Comparison of ENCODE assay signal across 8 mouse cellular contexts in genomic region chr9:64774411-64774811, GRCm38 (mm10). TPM values are rescaled to one million over a fixed set of nuclear protein-coding genes. Genes with fewer than 3 reads are reported as not detected.
DNase-seq lines count a peak whose midpoint lies in the region; ATAC-seq and TF ChIP-seq lines count a peak whose summit lies in the region.

No protein-coding gene starts in this region.

- H3K9ac ChIP-seq in neural tube, embryonic 11.5 days (ENCODE audit: low read length), result no peak overlapping the region
- H3K9ac ChIP-seq in hindbrain, postnatal 0 days (replicated peaks; ENCODE audit: low read length), result no peak overlapping the region
- H3K9ac ChIP-seq in liver, adult 2 months (ENCODE audit: low read depth, low read length), result no peak overlapping the region
- H3K9ac ChIP-seq in midbrain, embryonic 16.5 days (ENCODE audit: low read depth, low read length), result no peak overlapping the region

- WGBS in neural tube, embryonic 11.5 days, result 28% methylated on average over 5 of the region's 5 CpGs
- 11% methylated on average over 5 of the region's 5 CpGs for WGBS in hindbrain, postnatal 0 days
- 16% methylated on average over 5 of the region's 5 CpGs for WGBS in liver, adult 2 months
- 17% methylated on average over 5 of the region's 5 CpGs for WGBS in midbrain, embryonic 16.5 days

- H3K9me3 ChIP-seq in neural tube, embryonic 11.5 days (ENCODE audit: control insufficient read depth, low read length), result no peaks in the 10 kb centered on the region
- H3K9me3 ChIP-seq in hindbrain, postnatal 0 days (ENCODE audit: low read length), result no peaks in the 10 kb centered on the region
- H3K9me3 ChIP-seq in midbrain, embryonic 16.5 days (replicated peaks; ENCODE audit: control insufficient read depth, low read length, poor library complexity, severe bottlenecking), result no peaks in the 10 kb centered on the region

- peak overlapping the region; percentile 63; the same call in 1 of the 2 replicates for H3K27ac ChIP-seq in neural tube, embryonic 11.5 days (ENCODE audit: low read depth, low read length)
- peak overlapping the region; percentile 79 for H3K27ac ChIP-seq in hindbrain, postnatal 0 days
- H3K27ac ChIP-seq in liver, adult 2 months (replicated peaks; ENCODE audit: insufficient read depth, low read depth, low read length), result peak overlapping the region; percentile 34
- peak overlapping the region; percentile 56 for H3K27ac ChIP-seq in midbrain, embryonic 16.5 days (ENCODE audit: low read length)

- peak; percentile 41; the same call in 1 of the 2 replicates for ATAC-seq in neural tube, embryonic 11.5 days (ENCODE audit: insufficient read depth, low FRiP score, low TSS enrichment)
- peak; percentile 55; the same call in 1 of the 2 replicates for ATAC-seq in frontal cortex, adult (ENCODE audit: low TSS enrichment)
- ATAC-seq in hindbrain, postnatal 0 days, result peak; percentile 75
- no peak for ATAC-seq in midbrain, embryonic 16.5 days

- no peak overlapping the region for H3K4me3 ChIP-seq in neural tube, embryonic 11.5 days (ENCODE audit: low read depth, low read length)
- H3K4me3 ChIP-seq in hindbrain, postnatal 0 days (ENCODE audit: low read length), result no peak overlapping the region
- no peak overlapping the region for H3K4me3 ChIP-seq in liver, adult 2 months (ENCODE audit: insufficient read depth, low read depth, low read length)
- no peak overlapping the region for H3K4me3 ChIP-seq in midbrain, embryonic 16.5 days (ENCODE audit: low read depth, low read length)

- no peaks in the 10 kb centered on the region for H3K27me3 ChIP-seq in neural tube, embryonic 11.5 days (ENCODE audit: control insufficient read depth, insufficient read depth, low read length)
- no peaks in the 10 kb centered on the region for H3K27me3 ChIP-seq in hindbrain, postnatal 0 days (ENCODE audit: insufficient read depth, low read length)
- H3K27me3 ChIP-seq in liver, adult 2 months (ENCODE audit: control insufficient read depth, insufficient read depth, low read length), result no peaks in the 10 kb centered on the region
- no peaks in the 10 kb centered on the region for H3K27me3 ChIP-seq in midbrain, embryonic 16.5 days (ENCODE audit: control insufficient read depth, insufficient read depth, low read depth, low read length)

- no peak for TF ChIP-seq POLR2A in liver, adult 2 months (IDR thresholded peaks at IDR 0.05; ENCODE audit: extremely low read depth, insufficient read depth, low read length)

- peak; percentile 42 for DNase-seq in neural tube, embryonic 11.5 days (ENCODE audit: low spot score)
- DNase-seq in neural tube, embryonic 10.5 days (ENCODE audit: extremely low spot score, low spot score), result no peak
- DNase-seq in hindbrain, postnatal 0 days (ENCODE audit: low spot score), result peak; percentile 72
- peak; percentile 94 for DNase-seq in liver, adult 2 months (ENCODE audit: extremely low read depth, low read depth, low spot score)
- no peak for DNase-seq in urinary bladder, postnatal 10 days (ENCODE audit: low spot score)
- no peak for DNase-seq in spleen, postnatal 4 days (ENCODE audit: low spot score in 2 of 2)

- no peak overlapping the region for H3K4me2 ChIP-seq in neural tube, embryonic 11.5 days (ENCODE audit: low read depth)
- peak overlapping the region; percentile 13; the same call in 1 of the 2 replicates for H3K4me2 ChIP-seq in hindbrain, postnatal 0 days (ENCODE audit: low read depth, low read length)
- no peak overlapping the region for H3K4me2 ChIP-seq in midbrain, embryonic 16.5 days (ENCODE audit: low read length)

- H3K36me3 ChIP-seq in neural tube, embryonic 11.5 days (ENCODE audit: control insufficient read depth, insufficient read depth, low read length), result no peaks in the 10 kb centered on the region
- H3K36me3 ChIP-seq in hindbrain, postnatal 0 days (ENCODE audit: insufficient read depth, low read length), result no peaks in the 10 kb centered on the region
- no peaks in the 10 kb centered on the region for H3K36me3 ChIP-seq in liver, adult 2 months (ENCODE audit: control insufficient read depth, insufficient read depth, low read length)
- no peaks in the 10 kb centered on the region for H3K36me3 ChIP-seq in midbrain, embryonic 16.5 days (ENCODE audit: control insufficient read depth, insufficient read depth, low read length)

- TF ChIP-seq CTCF in hindbrain, postnatal 0 days (IDR thresholded peaks at IDR 0.05; ENCODE audit: low read depth), result peak; percentile 15; the same call in 1 of the 2 replicates
- no peak for TF ChIP-seq CTCF in liver, adult 2 months (IDR thresholded peaks at IDR 0.05; ENCODE audit: low read depth, low read length)

- H3K4me1 ChIP-seq in neural tube, embryonic 11.5 days (ENCODE audit: control insufficient read depth, insufficient read depth, low read length), result peaks cover 5% of the 10 kb centered on the region
- peaks cover 12% of the 10 kb centered on the region; the same call in 1 of the 2 replicates for H3K4me1 ChIP-seq in hindbrain, postnatal 0 days (ENCODE audit: insufficient read depth, low read length)
- H3K4me1 ChIP-seq in liver, adult 2 months (ENCODE audit: control insufficient read depth, insufficient read depth, low read length), result peaks cover 8% of the 10 kb centered on the region
- peaks cover 5% of the 10 kb centered on the region; the same call in 1 of the 2 replicates for H3K4me1 ChIP-seq in midbrain, embryonic 16.5 days (ENCODE audit: control insufficient read depth, insufficient read depth, low read length)

- H3K79me2 ChIP-seq in liver, adult 2 months (ENCODE audit: control insufficient read depth, insufficient read depth, low read length), result no peaks in the 10 kb centered on the region

RNA-seq across cellular contexts. Expression of gene Dennd4a, which starts 36.7 kb away (rescaled TPM):
- 10.1 and 10.8 TPM in 2 replicates for polyA plus RNA-seq in neural tube, embryonic 11.5 days (2014; fragmentation: Nextera tagmentation; extraction: Ambion mirVana)
- 15.4 and 17.6 TPM in 2 replicates for total RNA-seq in hindbrain, postnatal 0 days (2014; rRNA removed)
- polyA plus RNA-seq in hindbrain, postnatal 0 days (2015; fragmentation: Nextera tagmentation; extraction: Ambion mirVana), result 7.0 and 8.8 TPM in 2 replicates
- total RNA-seq in liver, adult 2 months (2014; rRNA removed), result 17.1 and 22.4 TPM in 2 replicates
- 7.0 and 8.0 TPM in 2 replicates for polyA plus RNA-seq in liver, adult 2 months (2012; rRNA removed)
- polyA plus RNA-seq in midbrain, embryonic 16.5 days (2015; fragmentation: Nextera tagmentation; extraction: Ambion mirVana), result 9.6 and 10.2 TPM in 2 replicates

RNA-seq across cellular contexts. Expression of gene Rab11a, which starts 36.9 kb away (rescaled TPM):
- 292 and 312 TPM in 2 replicates for polyA plus RNA-seq in neural tube, embryonic 11.5 days (2014; fragmentation: Nextera tagmentation; extraction: Ambion mirVana)
- total RNA-seq in hindbrain, postnatal 0 days (2014; rRNA removed), result 153 and 158 TPM in 2 replicates
- 465 and 469 TPM in 2 replicates for polyA plus RNA-seq in hindbrain, postnatal 0 days (2015; fragmentation: Nextera tagmentation; extraction: Ambion mirVana)
- 81.2 and 85.2 TPM in 2 replicates for total RNA-seq in liver, adult 2 months (2014; rRNA removed)
- polyA plus RNA-seq in liver, adult 2 months (2012; rRNA removed), result 57.7 and 69.2 TPM in 2 replicates
- polyA plus RNA-seq in midbrain, embryonic 16.5 days (2015; fragmentation: Nextera tagmentation; extraction: Ambion mirVana), result 439 and 482 TPM in 2 replicates

Comparison
In these comparisons a context has a peak if more than half of its experiments do, and no peak if none do; other contexts are left out.
1. DNase-seq: peak in neural tube, embryonic 11.5 days (single experiment), hindbrain, postnatal 0 days (single experiment) and liver, adult 2 months (single experiment); none in neural tube, embryonic 10.5 days (single experiment), urinary bladder, postnatal 10 days (single experiment) and spleen, postnatal 4 days (0 of 2).
2. Peak in every context shown above with its lines, with median percentiles within 50 percentile points of each other: H3K27ac ChIP-seq.